Mouse (Mus musculus) liver, adult 2 months (tissue): ENCODE results near the gene Mdga2. TPM values are rescaled to one million over a fixed set of nuclear protein-coding genes. Genes with fewer than 3 reads are reported as not detected.

Experiments used
- DNase-seq: peaks from one replicate; pipeline ENCODE4 v3.0.0-alpha.2; 2011; ENCODE audit warnings: low read depth, low spot score; ENCODE audit errors: extremely low read depth
- H3K27ac ChIP-seq: fragments of 200-500 bp; replicated peaks from 2 replicates; pipeline ENCODE4 v1.5.1; 2012; ENCODE audit warnings: low read depth, mild to moderate bottlenecking, control low read depth, inconsistent platforms, low read length; ENCODE audit not compliant: insufficient read depth
- H3K27me3 ChIP-seq: fragments of 200-500 bp; 2 replicates; pipeline ENCODE4 v1.6.1; 2012; ENCODE audit warnings: mild to moderate bottlenecking, moderate library complexity, low read length, inconsistent platforms; ENCODE audit not compliant: control insufficient read depth, insufficient read depth
- H3K36me3 ChIP-seq: fragments of 200-500 bp; 2 replicates; pipeline ENCODE4 v1.6.1; 2012; ENCODE audit warnings: low read length, inconsistent platforms; ENCODE audit not compliant: control insufficient read depth, insufficient read depth
- H3K4me1 ChIP-seq: fragments of 200-500 bp; 2 replicates; pipeline ENCODE4 v1.6.1; 2011; ENCODE audit warnings: low read length; ENCODE audit not compliant: control insufficient read depth, insufficient read depth
- H3K4me3 ChIP-seq: fragments of 200-500 bp; 2 replicates; pipeline ENCODE4 v1.5.1; 2011; ENCODE audit warnings: low read depth, mild to moderate bottlenecking, control low read depth, low read length, moderate library complexity; ENCODE audit not compliant: insufficient read depth
- H3K79me2 ChIP-seq: fragments of 200-500 bp; 2 replicates; pipeline ENCODE4 v1.6.1; 2012; ENCODE audit warnings: inconsistent platforms, mild to moderate bottlenecking, low read length, moderate library complexity; ENCODE audit not compliant: control insufficient read depth, insufficient read depth
- H3K9ac ChIP-seq: fragments of 200-500 bp; 2 replicates; pipeline ENCODE4 v1.6.1; 2012; ENCODE audit warnings: low read depth, mild to moderate bottlenecking, control low read depth, inconsistent platforms, low read length
- CTCF ChIP-seq: fragments of 200-500 bp; IDR thresholded peaks from 2 replicates; pipeline ENCODE4 v1.5.1; 2011; ENCODE audit warnings: low read depth, low read length, control low read depth
- POLR2A ChIP-seq: fragments of 200-500 bp; IDR thresholded peaks from 2 replicates; pipeline ENCODE4 v1.6.1; 2011; ENCODE audit warnings: low read length, control low read depth; ENCODE audit not compliant: insufficient read depth; ENCODE audit errors: extremely low read depth
- WGBS: fragments of 180-500 bp; shearing (Covaris S2); methylation state at CpG from one replicate; pipeline ENCODE4 v1.1.7; 2018; 5-methylcytosine and 5-hydroxymethylcytosine counted together
- polyA plus RNA-seq: library from polyadenylated mRNA; depleted of rRNA; stranded (reverse); fragments of >200 nt; gene quantifications from 2 replicates; pipeline ENCODE4 v1.2.3, GENCODE M21; 2012
- total RNA-seq: library from RNA; depleted of rRNA; stranded (reverse); fragments of >200 nt; gene quantifications from 2 replicates; pipeline ENCODE4 v1.2.3, GENCODE M21; 2014

Mdga2 gene
- total and polyA plus RNA-seq, 2 experiments = not detected

- no peak for DNase-seq
- H3K4me3 ChIP-seq = no peak overlapping the region
- no peaks in the 10 kb centered on the region for H3K27me3 ChIP-seq
- H3K36me3 ChIP-seq = no peaks in the 10 kb centered on the region
- TF ChIP-seq CTCF = no peak
- H3K9ac ChIP-seq = no peak overlapping the region
- H3K27ac ChIP-seq = no peak overlapping the region
- H3K4me1 ChIP-seq = no peaks in the 10 kb centered on the region
- H3K79me2 ChIP-seq = no peaks in the 10 kb centered on the region
Measured at GRCm38 (mm10) chr12:67094414-67094813, 127.9 kb downstream of the Mdga2 start.

DNA sequence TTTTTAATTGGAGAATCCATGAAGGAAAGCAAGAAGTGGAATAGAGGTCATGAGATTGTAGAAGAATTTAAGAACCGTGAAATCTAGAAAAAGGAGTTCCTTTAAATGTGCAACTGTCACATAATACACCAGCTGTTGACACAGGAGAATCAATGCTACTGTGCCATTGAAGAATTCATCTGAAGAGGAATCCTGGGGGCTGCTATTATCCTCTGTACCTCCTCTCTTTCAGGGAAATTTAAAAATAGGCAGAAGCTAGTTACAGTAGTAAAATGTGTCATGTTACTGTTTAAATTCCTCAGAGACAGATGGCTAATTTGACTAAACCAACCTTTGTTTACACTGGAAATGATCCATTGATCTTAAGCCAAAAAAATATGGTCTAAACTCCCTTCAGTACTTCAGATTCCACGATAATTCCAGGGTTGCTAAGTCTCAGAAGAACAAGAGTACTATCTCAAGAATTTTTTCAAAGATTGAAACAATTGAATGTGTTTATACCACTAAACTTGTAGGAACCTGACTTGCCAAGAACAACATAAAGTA lies 131.9 kb downstream of the Mdga2 start:
- H3K27ac ChIP-seq = no peak overlapping the region
- no peaks in the 10 kb centered on the region for H3K4me1 ChIP-seq
- no peak overlapping the region for H3K9ac ChIP-seq
- 54% methylated on average over 2 of the region's 2 CpGs for WGBS
- H3K36me3 ChIP-seq = no peaks in the 10 kb centered on the region
- no peak for DNase-seq
- no peaks in the 10 kb centered on the region for H3K27me3 ChIP-seq
- TF ChIP-seq CTCF (no peak), POLR2A (no peak)
- no peaks in the 10 kb centered on the region for H3K79me2 ChIP-seq
- H3K4me3 ChIP-seq = no peak overlapping the region

DNA sequence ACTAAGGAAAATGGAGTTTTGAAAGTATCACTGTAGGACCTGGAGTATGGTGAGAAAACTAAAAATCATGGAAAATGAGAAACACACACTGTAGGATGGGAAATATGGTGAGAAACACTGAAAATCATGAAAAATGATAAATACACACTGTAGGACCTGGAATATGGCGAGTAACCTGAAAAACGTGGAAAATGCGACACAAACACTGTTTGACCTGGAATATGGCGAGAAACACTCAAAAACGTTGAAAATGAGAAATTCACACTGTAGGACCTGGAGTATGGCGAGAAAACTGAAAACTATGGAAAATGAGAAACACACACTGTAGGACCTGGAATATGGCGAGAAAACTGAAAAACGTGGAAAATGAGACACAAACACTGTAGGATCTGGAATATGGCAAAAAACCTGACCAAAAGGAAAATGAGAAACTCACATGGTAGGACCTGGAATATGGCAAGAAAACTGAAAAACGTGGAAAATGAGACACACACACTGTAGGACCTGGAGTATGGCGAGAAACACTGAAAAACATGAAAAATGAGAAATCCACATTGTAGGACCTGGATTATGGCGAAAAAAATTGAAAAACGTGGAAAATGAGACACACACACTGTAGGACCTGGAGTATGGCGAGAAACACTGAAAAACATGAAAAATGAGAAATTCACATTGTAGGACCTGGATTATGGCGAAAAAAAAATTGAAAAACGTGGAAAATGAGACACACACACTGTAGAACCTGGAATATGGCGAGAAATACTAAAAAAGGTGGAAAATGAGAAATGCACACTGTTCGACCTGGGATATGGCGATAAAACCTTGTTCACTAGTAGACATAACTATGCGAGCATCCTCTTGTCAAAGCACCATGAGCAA lies 163.0 kb downstream of the Mdga2 start:
- Histone ChIP-seq H3K4me1 (no peaks in the 10 kb centered on the region), H3K4me3 (no peak overlapping the region), H3K36me3 (no peaks in the 10 kb centered on the region), H3K27me3 (no peaks in the 10 kb centered on the region), H3K27ac (no peak overlapping the region), H3K79me2 (no peaks in the 10 kb centered on the region), H3K9ac (no peak overlapping the region)
- DNase-seq = peak; percentile 45
- no peak for TF ChIP-seq POLR2A
- no peak for TF ChIP-seq CTCF
- 51% methylated on average over 19 of the region's 19 CpGs for WGBS

GRCm38 (mm10) chr12:67056621-67057020 lies 165.7 kb downstream of the Mdga2 start:
- Histone ChIP-seq H3K27ac (no peak overlapping the region), H3K36me3 (no peaks in the 10 kb centered on the region), H3K4me1 (no peaks in the 10 kb centered on the region), H3K27me3 (no peaks in the 10 kb centered on the region), H3K4me3 (no peak overlapping the region), H3K9ac (no peak overlapping the region), H3K79me2 (no peaks in the 10 kb centered on the region)
- TF ChIP-seq CTCF = no peak
- no peak for TF ChIP-seq POLR2A
- DNase-seq = no peak
- WGBS = 88% methylated on average over 3 of the region's 3 CpGs

DNA sequence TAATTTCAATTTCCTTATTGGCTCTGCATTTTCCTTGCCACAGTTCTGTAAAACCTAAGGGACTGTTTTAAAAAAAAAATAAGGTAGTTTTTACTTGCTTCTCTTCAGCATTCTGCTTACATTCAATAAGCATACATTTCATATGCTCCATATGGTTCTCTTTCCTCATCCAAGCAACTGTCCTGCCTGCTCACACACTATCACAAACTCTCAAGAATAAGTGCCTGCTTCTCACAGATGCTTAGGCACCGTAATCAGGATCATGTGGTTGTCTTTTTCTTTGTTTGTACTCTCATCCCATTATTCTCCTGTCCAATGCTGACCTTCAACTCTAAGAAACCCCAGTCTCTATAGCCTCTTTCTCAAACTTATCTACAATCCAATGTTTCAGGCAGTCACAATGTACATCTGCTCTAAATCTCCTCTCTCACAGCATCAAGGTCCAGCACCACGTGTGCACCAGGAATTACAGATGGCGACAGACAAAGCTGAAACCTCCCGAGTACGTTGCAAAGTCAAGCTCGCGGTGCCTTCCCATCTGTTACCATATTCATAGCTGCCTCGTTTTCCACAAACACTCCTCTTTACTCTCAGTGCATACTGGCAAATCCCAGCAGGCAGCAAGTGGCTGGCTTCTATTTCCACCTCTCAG lies 177.1 kb downstream of the Mdga2 start:
- Histone ChIP-seq H3K27me3 (no peaks in the 10 kb centered on the region), H3K4me1 (no peaks in the 10 kb centered on the region), H3K36me3 (no peaks in the 10 kb centered on the region), H3K27ac (no peak overlapping the region), H3K4me3 (no peak overlapping the region), H3K79me2 (no peaks in the 10 kb centered on the region), H3K9ac (no peak overlapping the region)
- no peak for DNase-seq
- WGBS = 75% methylated on average over 8 of the region's 8 CpGs
- TF ChIP-seq CTCF (no peak), POLR2A (no peak)

GRCm38 (mm10) chr12:67041865-67042264 lies 180.5 kb downstream of the Mdga2 start:
- Histone ChIP-seq H3K9ac (no peak overlapping the region), H3K27ac (no peak overlapping the region), H3K36me3 (no peaks in the 10 kb centered on the region), H3K27me3 (no peaks in the 10 kb centered on the region), H3K79me2 (no peaks in the 10 kb centered on the region), H3K4me1 (no peaks in the 10 kb centered on the region), H3K4me3 (no peak overlapping the region)
- DNase-seq = no peak
- TF ChIP-seq CTCF = no peak
- TF ChIP-seq POLR2A = no peak
- 73% methylated on average over 4 of the region's 4 CpGs for WGBS
